ENCODE assay signal across 22 mouse cellular contexts in the genomic region with DNA sequence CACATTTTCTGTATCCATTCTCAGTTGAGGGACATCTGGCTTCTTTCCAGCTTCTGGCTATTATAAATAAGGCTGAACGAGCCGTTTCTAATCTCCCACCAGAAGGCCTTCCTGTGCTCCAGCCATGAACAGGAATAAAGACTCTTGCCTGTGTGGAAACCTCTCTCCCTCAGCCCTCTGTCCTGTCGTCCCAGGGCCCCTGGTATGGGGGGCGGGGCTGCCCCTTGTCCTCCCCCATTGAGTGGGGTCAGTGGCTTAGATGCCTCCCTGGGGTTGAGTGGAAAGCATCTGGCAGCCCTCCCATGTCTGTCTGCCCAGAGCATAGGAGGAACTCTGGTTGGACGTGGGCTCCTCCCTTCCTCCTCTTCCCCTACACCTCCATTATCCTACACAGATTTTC.
A peak's percentile ranks its signal among the peaks of the same experiment; 100 is the strongest.
DNase-seq lines count a peak whose midpoint lies in the region; ATAC-seq and TF ChIP-seq lines count a peak whose summit lies in the region.
"Had no signal": no experiment of that assay in that cellular context is flagged by ENCODE, and none has a peak within 500 bp of the region (broad histone marks: within the 10 kb centered on the region; RNA-seq: fewer than 3 reads in every experiment).

No protein-coding gene starts in this region.

- H3K36me3 ChIP-seq in hindbrain, embryonic 13.5 days: no peaks in the 10 kb centered on the region
- no peaks in the 10 kb centered on the region for H3K36me3 ChIP-seq in hindbrain, postnatal 0 days (ENCODE audit: insufficient read depth, low read length)
- H3K36me3 ChIP-seq in lung, embryonic 15.5 days: no peaks in the 10 kb centered on the region
- H3K36me3 ChIP-seq: embryonic facial prominence, embryonic 13.5 days; forebrain, embryonic 12.5 days; midbrain, embryonic 13.5 days had no signal

- no peak overlapping the region for H3K9ac ChIP-seq in hindbrain, embryonic 13.5 days
- no peak overlapping the region for H3K9ac ChIP-seq in hindbrain, postnatal 0 days (replicated peaks; ENCODE audit: low read length)
- H3K9ac ChIP-seq in lung, embryonic 15.5 days: no peak overlapping the region
- H3K9ac ChIP-seq: embryonic facial prominence, embryonic 13.5 days; forebrain, embryonic 12.5 days; hindbrain, embryonic 14.5 days; liver, postnatal 0 days; midbrain, embryonic 13.5 days had no signal

- H3K4me3 ChIP-seq in hindbrain, embryonic 13.5 days: no peak overlapping the region
- no peak overlapping the region for H3K4me3 ChIP-seq in hindbrain, postnatal 0 days (ENCODE audit: low read length)
- no peak overlapping the region for H3K4me3 ChIP-seq in lung, embryonic 15.5 days
- H3K4me3 ChIP-seq: embryonic facial prominence, embryonic 13.5 days; erythroblast, embryonic 14.5 days; forebrain, embryonic 12.5 days; megakaryocyte, embryonic 14.5 days; midbrain, embryonic 13.5 days had no signal

- intact Hi-C loops in gastrocnemius, postnatal 14 days (cut with DNase I; ENCODE audit: low total_unique reads): no loop called here
- intact Hi-C loops in gastrocnemius, postnatal 36 days (cut with DNase I): no loop called here
- intact Hi-C loops in left cerebral cortex, postnatal 36 days (cut with DNase I): no loop called here

- no peak overlapping the region for H3K4me2 ChIP-seq in hindbrain, embryonic 13.5 days
- no peak overlapping the region for H3K4me2 ChIP-seq in hindbrain, postnatal 0 days (ENCODE audit: low read depth, low read length)
- H3K4me2 ChIP-seq in lung, embryonic 15.5 days: no peak overlapping the region
- H3K4me2 ChIP-seq: embryonic facial prominence, embryonic 13.5 days; forebrain, embryonic 12.5 days; hindbrain, embryonic 14.5 days; liver, embryonic 11.5 days; midbrain, embryonic 13.5 days had no signal

- no peak for TF ChIP-seq CTCF in hindbrain, postnatal 0 days (IDR thresholded peaks at IDR 0.05; ENCODE audit: low read depth)

- H3K4me1 ChIP-seq in hindbrain, embryonic 13.5 days (replicated peaks): no peaks in the 10 kb centered on the region
- H3K4me1 ChIP-seq in hindbrain, postnatal 0 days (ENCODE audit: insufficient read depth, low read length): no peaks in the 10 kb centered on the region
- no peaks in the 10 kb centered on the region for H3K4me1 ChIP-seq in lung, embryonic 15.5 days
- H3K4me1 ChIP-seq: embryonic facial prominence, embryonic 13.5 days; forebrain, embryonic 12.5 days; megakaryocyte, embryonic 14.5 days; midbrain, embryonic 13.5 days had no signal

- peak; percentile 9 for DNase-seq in gastrocnemius, postnatal 14 days
- DNase-seq in gastrocnemius, postnatal 36 days: no peak
- DNase-seq in hindbrain, postnatal 0 days (ENCODE audit: low spot score): no peak
- no peak for DNase-seq in lung, postnatal 10 days
- DNase-seq in left cerebral cortex, postnatal 36 days (ENCODE audit: low spot score in 2 of 2): no peak
- no peak for DNase-seq in liver
- DNase-seq: adrenal gland, postnatal 14 days; cerebellum, adult 8-10 months; cerebellum, postnatal 36 days; embryo, embryonic 11 days; kidney, adult 11 months; liver, postnatal 0 days had no signal

- WGBS in hindbrain, embryonic 13.5 days: 33% methylated on average over 5 of the region's 5 CpGs
- WGBS in hindbrain, postnatal 0 days: 36% methylated on average over 5 of the region's 5 CpGs
- 20% methylated on average over 5 of the region's 5 CpGs for WGBS in lung, embryonic 15.5 days

- H3K27ac ChIP-seq in hindbrain, embryonic 13.5 days: no peak overlapping the region
- H3K27ac ChIP-seq in hindbrain, postnatal 0 days: no peak overlapping the region
- H3K27ac ChIP-seq in lung, embryonic 15.5 days: no peak overlapping the region
- H3K27ac ChIP-seq: embryonic facial prominence, embryonic 13.5 days; forebrain, embryonic 12.5 days; hindbrain, embryonic 14.5 days; kidney, postnatal 0 days; midbrain, embryonic 13.5 days had no signal

- H3K9me3 ChIP-seq in hindbrain, embryonic 13.5 days: no peaks in the 10 kb centered on the region
- H3K9me3 ChIP-seq in hindbrain, postnatal 0 days (ENCODE audit: low read length): no peaks in the 10 kb centered on the region
- no peaks in the 10 kb centered on the region for H3K9me3 ChIP-seq in lung, embryonic 15.5 days
- H3K9me3 ChIP-seq: embryonic facial prominence, embryonic 13.5 days; forebrain, embryonic 12.5 days; megakaryocyte, embryonic 14.5 days; midbrain, embryonic 13.5 days had no signal

- H3K27me3 ChIP-seq in hindbrain, embryonic 13.5 days: no peaks in the 10 kb centered on the region
- H3K27me3 ChIP-seq in hindbrain, postnatal 0 days (ENCODE audit: insufficient read depth, low read length): no peaks in the 10 kb centered on the region
- H3K27me3 ChIP-seq in lung, embryonic 15.5 days: no peaks in the 10 kb centered on the region
- H3K27me3 ChIP-seq: embryonic facial prominence, embryonic 13.5 days; forebrain, embryonic 12.5 days; megakaryocyte, embryonic 14.5 days; midbrain, embryonic 13.5 days had no signal

- ATAC-seq in hindbrain, embryonic 13.5 days (ENCODE audit: low FRiP score): peak; percentile 46; the same call in 1 of the 2 replicates
- no peak for ATAC-seq in hindbrain, postnatal 0 days
- ATAC-seq in lung, embryonic 15.5 days (ENCODE audit: borderline replicate concordance, extremely low read depth, low FRiP score, low TSS enrichment): peak; percentile 75
- ATAC-seq: liver, postnatal 0 days; midbrain, embryonic 13.5 days had no signal
